Mouse (Mus musculus) cerebellum, adult 9-10 months (tissue): ENCODE measurements at regions not wholly inside any gene's neighbourhood (a gene's known extent, or its start where the extent isn't known, plus 50 kb on each side); places are given as distances from the start of the nearest gene placed in this dataset.

ENCODE experiments used
- DNase-seq: peaks from one replicate; pipeline ENCODE4 v3.0.0; 2022

GRCm38 (mm10) chr11:45058658-45059057, 441.5 kb downstream of the Ebf1 start:
- no peak for DNase-seq

GRCm38 (mm10) chr11:45066592-45066991, 449.5 kb downstream of the Ebf1 start:
- no peak for DNase-seq

- DNase-seq: no peak
Observed at GRCm38 (mm10) chr11:45070280-45070679, 453.2 kb downstream of the Ebf1 start.

GRCm38 (mm10) chr11:45071195-45071594, 454.1 kb downstream of the Ebf1 start:
- DNase-seq: no peak

GRCm38 (mm10) chr11:45084506-45085037, 467.5 kb downstream of the Ebf1 start:
- DNase-seq: no peak

- DNase-seq: no peak
Observed at GRCm38 (mm10) chr11:45085145-45085544, 468.0 kb downstream of the Ebf1 start.

GRCm38 (mm10) chr11:45087186-45087915, 470.2 kb downstream of the Ebf1 start:
- no peak for DNase-seq

- DNase-seq: no peak
Observed at GRCm38 (mm10) chr11:45088286-45088685, 471.2 kb downstream of the Ebf1 start.

- DNase-seq: no peak
Observed at GRCm38 (mm10) chr11:45089561-45089960, 472.4 kb downstream of the Ebf1 start.

- DNase-seq: no peak
Observed at GRCm38 (mm10) chr11:45103498-45104336, 486.6 kb downstream of the Ebf1 start.

GRCm38 (mm10) chr11:45116702-45117101, 499.6 kb downstream of the Ebf1 start:
- no peak for DNase-seq

- DNase-seq: no peak
Observed at GRCm38 (mm10) chr11:45123276-45123675, 506.2 kb downstream of the Ebf1 start.

- no peak for DNase-seq
Observed at GRCm38 (mm10) chr11:45136781-45137180, 519.7 kb downstream of the Ebf1 start.

GRCm38 (mm10) chr11:45138351-45138975, 521.3 kb downstream of the Ebf1 start:
- no peak for DNase-seq

GRCm38 (mm10) chr11:45140490-45140889, 523.4 kb downstream of the Ebf1 start:
- DNase-seq: no peak

GRCm38 (mm10) chr11:45154070-45154469, 537.0 kb downstream of the Ebf1 start:
- DNase-seq: no peak

- no peak for DNase-seq
Observed at GRCm38 (mm10) chr11:45154497-45154896, 537.4 kb downstream of the Ebf1 start.

GRCm38 (mm10) chr11:45155782-45156181, 538.7 kb downstream of the Ebf1 start:
- no peak for DNase-seq

GRCm38 (mm10) chr11:45158282-45158681, 541.2 kb downstream of the Ebf1 start:
- DNase-seq: no peak

- no peak for DNase-seq
Observed at GRCm38 (mm10) chr11:45160871-45161270, 543.8 kb downstream of the Ebf1 start.

- DNase-seq: no peak
Observed at GRCm38 (mm10) chr11:45173546-45173945, 556.4 kb downstream of the Ebf1 start.

- DNase-seq: no peak
Observed at GRCm38 (mm10) chr11:45174071-45174470, 557.0 kb downstream of the Ebf1 start.
